Mouse (Mus musculus) fat pad, adult 2 months (tissue): ENCODE results near the gene Tbc1d2b.
A peak's percentile ranks its signal among the peaks of the same experiment; 100 is the strongest.

Source experiments
- DNase-seq: peaks from one replicate; pipeline ENCODE4 v3.0.0-alpha.2; 2011; ENCODE audit warnings: low read depth, low spot score; ENCODE audit errors: extremely low read depth

Gene Tbc1d2b

GRCm38 (mm10) chr9:90244301-90245151, 26.1 kb downstream of the Tbc1d2b start:
- DNase-seq: no peak

GRCm38 (mm10) chr9:90242855-90243254, 27.7 kb downstream of the Tbc1d2b start:
- DNase-seq: no peak

- no peak for DNase-seq
These were observed 28.3 kb downstream of the Tbc1d2b start for GRCm38 (mm10) chr9:90242291-90242690.

- DNase-seq: no peak
These were observed 29.0 kb downstream of the Tbc1d2b start for GRCm38 (mm10) chr9:90241618-90242017.

GRCm38 (mm10) chr9:90241041-90241440, 29.6 kb downstream of the Tbc1d2b start:
- no peak for DNase-seq

- DNase-seq: no peak
These were observed 30.0 kb downstream of the Tbc1d2b start for GRCm38 (mm10) chr9:90240560-90240959.

- no peak for DNase-seq
These were observed 33.2 kb downstream of the Tbc1d2b start for GRCm38 (mm10) chr9:90237232-90238062.

GRCm38 (mm10) chr9:90236817-90237216, 33.8 kb downstream of the Tbc1d2b start:
- no peak for DNase-seq

- no peak for DNase-seq
These were observed 35.2 kb downstream of the Tbc1d2b start for GRCm38 (mm10) chr9:90235258-90235882.

- DNase-seq: no peak
These were observed 35.8 kb downstream of the Tbc1d2b start for GRCm38 (mm10) chr9:90234786-90235185.

GRCm38 (mm10) chr9:90233906-90234419, 36.6 kb downstream of the Tbc1d2b start:
- no peak for DNase-seq

- peak; percentile 66 for DNase-seq
These were observed 37.6 kb downstream of the Tbc1d2b start for GRCm38 (mm10) chr9:90232781-90233690.

GRCm38 (mm10) chr9:90227171-90227570, 43.4 kb downstream of the Tbc1d2b start:
- DNase-seq: no peak

- no peak for DNase-seq
These were observed 43.9 kb downstream of the Tbc1d2b start for GRCm38 (mm10) chr9:90226742-90227096.

GRCm38 (mm10) chr9:90226081-90226741, 44.4 kb downstream of the Tbc1d2b start:
- no peak for DNase-seq

- no peak for DNase-seq
These were observed 48.3 kb downstream of the Tbc1d2b start for GRCm38 (mm10) chr9:90222275-90222674.

- DNase-seq: no peak
These were observed 53.1 kb downstream of the Tbc1d2b start for GRCm38 (mm10) chr9:90217501-90217900.

- no peak for DNase-seq
These were observed 54.2 kb downstream of the Tbc1d2b start for GRCm38 (mm10) chr9:90216259-90217001.

- peak; percentile 28 for DNase-seq
These were observed 57.5 kb downstream of the Tbc1d2b start for GRCm38 (mm10) chr9:90213127-90213526.
